Mouse (Mus musculus) myocyte (in vitro differentiated cells): ENCODE results near the gene Neurl1a.

Source experiments
- MAX ChIP-seq: IDR thresholded peaks from one replicate; pipeline ENCODE4 v1.6.1; 2011; ENCODE audit warnings: low read depth, mild to moderate bottlenecking, control low read depth
- POLR2A ChIP-seq: IDR thresholded peaks from one replicate; pipeline ENCODE4 v1.6.1; 2011; ENCODE audit warnings: low read depth, mild to moderate bottlenecking, control low read depth, moderate library complexity; ENCODE audit not compliant: insufficient read length
- POLR2AphosphoS2 ChIP-seq: IDR thresholded peaks from one replicate; pipeline ENCODE4 v1.6.1; 2011; ENCODE audit warnings: low read depth, control low read depth; ENCODE audit not compliant: insufficient read length
- REST ChIP-seq: IDR thresholded peaks from one replicate; pipeline ENCODE4 v1.6.1; 2011; ENCODE audit warnings: mild to moderate bottlenecking, control low read depth, moderate library complexity; ENCODE audit not compliant: insufficient read depth, insufficient read length
- USF1 ChIP-seq: IDR thresholded peaks from one replicate; pipeline ENCODE4 v1.6.1; 2011; ENCODE audit warnings: low read depth, mild to moderate bottlenecking, control low read depth, moderate library complexity

DNA sequence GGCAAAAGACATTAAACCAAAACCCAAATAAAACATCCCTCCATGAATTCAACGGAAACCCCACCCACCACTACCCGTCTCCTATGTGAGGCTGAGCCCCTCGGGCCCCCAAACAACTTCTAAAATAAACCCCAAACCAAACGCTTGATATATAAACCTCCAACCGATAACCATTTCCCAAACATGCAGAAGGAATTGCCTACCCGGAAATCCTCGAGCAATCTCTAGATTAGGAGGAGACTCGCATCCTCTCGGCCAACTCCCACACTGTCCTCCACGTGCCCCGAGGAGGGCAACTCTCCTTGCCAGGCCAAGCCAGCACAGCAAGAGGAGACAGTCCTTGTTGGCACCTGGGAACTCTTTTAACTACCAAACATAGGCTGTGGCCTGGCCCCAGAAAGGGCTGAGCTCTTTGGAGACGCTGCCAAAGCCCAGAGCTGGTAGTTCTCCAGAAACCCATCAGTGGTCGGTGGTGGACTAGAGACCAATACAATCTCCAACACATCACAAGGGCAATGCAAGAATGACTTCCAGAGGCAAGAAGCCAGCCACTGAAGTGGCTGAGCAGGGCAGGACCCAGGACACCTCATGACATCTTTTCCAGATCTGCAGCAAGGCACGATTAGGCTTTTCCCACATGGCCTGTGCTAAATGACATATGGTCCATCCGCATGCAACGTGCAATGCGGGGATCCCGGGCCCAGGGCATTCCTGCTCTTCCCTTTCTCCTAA is 87.6 kb downstream of the Neurl1a start:
- TF ChIP-seq USF1 = no peak
- no peak for TF ChIP-seq REST
- TF ChIP-seq MAX = no peak
- no peak for TF ChIP-seq POLR2A
- TF ChIP-seq POLR2AphosphoS2 = peak; percentile 44
